Mouse (Mus musculus) granulocyte monocyte progenitor cell, adult 5-6 weeks (primary cell): ENCODE data around the gene Myrfl. TPM values are rescaled to one million over a fixed set of nuclear protein-coding genes. Genes with fewer than 3 reads are reported as not detected.

Experiments
- ATAC-seq: replicated peaks from 2 replicates; pipeline ENCODE4 v1.8.0; 2016; ENCODE audit warnings: mild to moderate bottlenecking, moderate TSS enrichment, inconsistent platforms; ENCODE audit not compliant: poor library complexity, severe bottlenecking
- total RNA-seq, 2 experiments: library from RNA; stranded (forward) in 1 of 2; stranded (reverse) in 1 of 2; fragments of 200-712, 200-1000 nt in 1 of 2; fragments of >200 nt in 1 of 2; fragmentation: Nextera tagmentation in 1 of 2; gene quantifications; 2 replicates each; pipeline ENCODE4 v1.2.3; 2014 to 2017

Gene Myrfl
- total RNA-seq (2014; fragmentation: Nextera tagmentation) (not detected in 2 replicates), total RNA-seq (2017) (not detected in 2 replicates)

DNA sequence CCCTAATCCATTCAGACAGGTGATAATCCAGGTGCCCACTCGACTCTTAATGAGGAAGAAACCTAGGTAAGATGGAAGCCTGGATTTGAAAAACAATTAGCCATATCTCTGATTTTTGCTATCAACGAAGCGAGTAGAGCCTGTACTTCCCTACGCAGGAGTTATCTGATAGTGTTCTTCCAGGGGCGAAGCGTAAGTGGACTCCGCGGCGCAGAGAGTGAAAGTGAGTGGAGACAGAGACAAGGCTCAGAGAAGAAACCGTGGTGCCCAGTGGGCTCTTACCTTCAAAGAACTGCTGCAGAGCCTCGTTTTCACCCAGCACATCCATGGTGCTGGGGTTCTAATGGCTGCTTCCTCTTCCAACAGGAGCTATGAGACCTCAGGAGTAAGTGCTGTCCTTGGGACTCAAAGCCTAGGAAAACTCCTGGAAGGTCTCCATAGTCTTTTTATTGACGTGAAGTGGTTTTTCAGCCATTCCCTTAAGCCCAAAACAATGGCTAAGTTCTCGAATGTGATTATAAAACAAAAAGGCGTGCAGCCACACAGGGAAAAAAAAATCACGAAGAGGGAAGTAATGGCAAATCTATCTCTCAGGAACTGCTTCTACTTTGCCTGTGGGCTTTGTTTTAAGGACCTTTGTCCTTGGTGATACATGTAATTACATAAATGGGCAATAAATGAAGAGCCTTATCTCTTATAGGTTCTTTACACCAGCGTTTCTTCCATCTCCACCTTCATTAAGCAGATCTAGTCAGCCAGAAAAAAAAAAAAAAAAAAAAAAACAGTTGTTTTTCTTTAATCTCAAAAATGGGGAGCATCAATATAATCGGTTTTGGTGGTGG lies at the start of gene Myrfl:
Gene Myrfl (minus strand): TSS at position 584 of the 842 bp plus-strand sequence.
- ATAC-seq: no peak

DNA sequence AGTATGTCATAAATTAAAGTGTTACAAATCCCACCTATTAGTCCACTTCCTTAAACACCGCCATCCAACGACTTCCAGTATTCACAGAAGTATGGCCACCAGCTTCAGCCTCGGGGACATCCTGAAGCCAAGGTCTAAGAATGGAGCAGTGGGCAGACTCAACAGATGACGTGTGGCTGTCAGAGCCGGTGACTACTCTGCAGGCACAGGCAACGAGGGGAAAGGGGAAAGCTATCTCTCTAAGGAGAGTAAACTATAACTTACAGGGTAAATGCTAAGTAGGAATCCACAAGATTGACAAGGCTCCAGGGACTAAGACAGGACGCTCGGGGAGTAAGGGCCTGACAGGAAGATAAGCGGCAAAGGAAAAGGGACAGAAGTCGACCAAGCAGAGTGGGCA lies 48.2 kb upstream of the Myrfl start:
- ATAC-seq: peak; percentile 27; the same call in 1 of the 2 replicates

DNA sequence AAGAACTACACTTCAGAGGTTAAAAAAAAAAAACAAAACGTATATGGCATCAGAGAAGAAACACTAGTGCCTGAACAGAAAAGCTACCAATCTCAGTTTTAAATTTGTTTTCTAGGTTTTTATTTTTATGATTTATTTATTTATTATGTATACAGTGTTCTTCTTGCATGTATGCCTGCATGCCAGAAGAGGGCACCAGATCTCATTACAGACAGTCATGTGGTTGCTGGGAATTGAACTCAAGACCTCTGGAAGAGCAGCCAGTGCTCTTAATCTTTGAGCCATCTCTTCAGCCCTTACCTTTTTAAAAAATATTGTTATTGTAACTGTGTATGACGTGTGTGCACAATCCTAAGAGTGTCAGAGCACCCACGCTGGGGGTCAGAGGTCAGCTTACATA lies 47.4 kb upstream of the Myrfl start:
- no peak for ATAC-seq

DNA sequence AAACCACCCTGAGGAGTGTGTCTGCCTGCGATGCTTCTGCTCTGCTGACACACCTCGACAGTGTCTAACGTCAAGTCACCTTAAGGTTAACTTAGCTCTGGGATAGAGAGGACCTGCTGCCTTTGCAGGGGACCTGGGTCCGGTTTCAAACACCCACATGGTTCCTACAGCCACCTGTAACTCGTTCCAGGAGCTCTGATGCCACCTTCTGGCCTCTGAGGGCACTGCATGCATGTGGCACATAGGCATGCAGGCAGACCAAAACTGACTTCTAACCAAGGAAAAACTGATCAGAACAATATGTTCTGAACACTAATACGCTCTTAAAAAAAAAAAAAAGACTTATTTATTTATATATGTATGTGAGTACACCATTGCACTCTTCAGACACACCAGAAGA lies 46.3 kb upstream of the Myrfl start:
- peak; percentile 65 for ATAC-seq

DNA sequence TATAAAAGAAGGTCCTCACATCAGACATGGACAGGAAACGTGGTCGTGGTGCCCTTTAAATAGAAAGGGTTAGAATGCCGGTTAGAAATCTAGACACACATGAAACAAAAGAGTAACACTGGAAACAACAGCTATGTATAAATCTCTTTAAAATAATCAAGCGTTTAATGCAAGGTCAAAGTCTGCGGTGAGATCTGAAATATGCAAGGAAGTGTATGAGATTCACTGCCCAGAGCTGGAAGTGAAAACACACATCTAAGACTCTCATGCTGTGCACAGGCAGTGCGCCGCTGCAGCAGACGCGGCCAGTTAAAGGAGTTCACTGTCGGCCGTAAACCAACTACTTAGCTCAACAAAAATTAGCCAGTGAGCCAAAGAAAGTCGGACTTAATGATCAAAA lies 38.3 kb upstream of the Myrfl start:
- no peak for ATAC-seq

DNA sequence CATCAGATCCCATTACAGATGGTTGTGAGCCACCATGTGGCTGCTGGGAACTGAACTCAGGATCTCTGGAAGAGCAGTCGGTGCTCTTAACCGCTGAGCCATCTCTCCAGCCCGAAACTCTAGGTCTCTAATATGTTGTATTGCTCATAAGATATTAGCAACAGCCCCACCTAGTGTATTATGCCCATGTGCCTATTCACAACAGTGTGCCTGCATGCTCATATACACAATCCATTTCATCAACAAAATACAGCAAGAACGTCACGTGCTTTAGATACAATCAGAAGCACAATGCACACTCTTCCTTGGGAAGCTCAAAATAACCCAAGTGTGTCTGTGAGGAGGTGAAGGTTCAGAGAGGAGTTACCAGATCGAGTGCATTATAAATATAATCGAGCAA lies 37.1 kb upstream of the Myrfl start:
- ATAC-seq: no peak

DNA sequence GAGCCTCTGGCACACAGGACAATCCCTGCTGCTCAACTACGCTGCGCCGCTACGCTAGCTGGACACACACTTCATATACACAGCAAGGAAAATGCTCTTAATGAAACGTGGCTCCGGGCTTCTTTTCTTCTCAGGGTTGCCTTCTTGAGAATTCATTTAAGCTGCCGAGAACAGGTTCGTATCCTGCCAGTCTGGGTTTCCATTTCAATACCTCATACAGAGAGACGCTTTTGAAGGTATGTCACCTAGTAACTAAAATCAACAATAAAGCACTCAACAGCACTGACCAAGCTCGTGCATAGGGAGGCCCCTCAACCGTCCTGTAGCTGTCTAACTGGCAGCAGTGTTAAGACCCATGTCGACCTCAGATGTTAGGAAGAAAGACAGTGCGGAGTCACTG lies 35.7 kb upstream of the Myrfl start:
- no peak for ATAC-seq

DNA sequence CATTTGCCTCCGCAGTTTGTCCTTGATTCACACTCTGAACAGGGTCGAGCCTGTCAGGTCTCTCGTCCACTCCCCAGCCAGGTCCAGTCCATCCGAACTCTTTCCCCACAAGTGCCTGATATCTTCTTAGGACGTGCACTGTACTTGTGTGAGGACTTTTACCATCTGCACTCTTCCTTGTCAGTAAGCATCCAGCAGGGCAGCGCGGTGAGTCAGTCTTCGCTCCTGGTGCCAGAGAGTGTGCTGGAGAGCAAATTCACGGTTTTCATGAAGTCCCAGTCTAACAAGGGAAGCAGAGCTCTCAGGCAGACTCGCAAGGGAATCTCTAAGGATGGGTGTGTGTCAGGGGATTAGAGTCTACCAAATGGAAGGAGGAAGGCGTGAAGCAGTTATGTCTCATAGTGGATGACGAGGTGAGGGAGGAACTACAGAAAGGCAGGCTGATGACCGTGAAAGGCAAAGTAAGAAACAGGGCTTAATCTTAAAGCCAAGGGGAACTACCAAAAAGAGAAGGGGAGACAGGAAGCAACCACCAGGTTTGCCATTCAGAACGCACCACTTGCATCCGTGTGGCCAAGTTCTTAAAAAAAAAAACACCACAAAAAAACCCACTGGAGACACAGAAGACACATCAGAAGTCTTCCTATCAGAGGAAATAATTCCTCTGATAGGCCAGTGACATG lies 34.9 kb upstream of the Myrfl start:
- ATAC-seq: peak; percentile 58

DNA sequence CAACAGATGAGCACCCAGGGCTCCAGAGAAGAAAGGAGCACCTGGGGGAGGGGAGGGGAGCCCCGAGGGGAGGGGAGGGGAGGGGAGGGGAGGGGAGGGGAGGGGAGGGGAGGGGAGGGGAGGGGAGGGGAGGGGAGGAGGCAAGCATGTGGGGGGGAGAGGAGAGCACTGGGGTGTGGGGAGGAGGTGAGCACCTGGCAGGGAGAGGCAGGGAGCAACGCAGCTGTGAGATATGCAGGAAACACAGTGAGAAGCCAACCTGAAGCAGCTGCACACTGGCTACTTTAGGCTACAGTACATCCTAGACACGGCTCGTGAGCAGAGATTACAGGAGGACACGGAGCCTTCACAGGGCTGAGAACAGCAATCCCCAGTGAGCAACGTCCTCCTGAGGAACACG lies 34.2 kb upstream of the Myrfl start:
- ATAC-seq: no peak

DNA sequence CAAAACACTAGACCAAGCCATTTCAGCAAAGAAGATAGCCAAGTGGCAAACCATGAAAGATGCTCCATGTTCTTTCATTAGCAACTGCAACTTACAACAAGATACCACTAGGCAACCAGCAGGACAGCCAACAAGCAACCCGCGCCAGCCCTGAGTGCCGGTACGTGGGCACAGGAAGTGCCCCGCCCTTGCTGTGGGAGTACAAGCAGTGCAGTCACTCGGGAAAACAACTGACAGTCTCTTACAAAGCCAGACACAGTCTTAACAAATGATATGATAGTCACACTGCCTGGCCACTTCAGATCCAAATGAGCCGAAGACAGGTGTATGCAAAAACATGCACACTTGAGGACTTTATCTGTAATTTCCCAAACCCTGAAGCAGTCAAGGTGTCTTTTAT lies 33.8 kb upstream of the Myrfl start:
- peak; percentile 45; the same call in 1 of the 2 replicates for ATAC-seq

DNA sequence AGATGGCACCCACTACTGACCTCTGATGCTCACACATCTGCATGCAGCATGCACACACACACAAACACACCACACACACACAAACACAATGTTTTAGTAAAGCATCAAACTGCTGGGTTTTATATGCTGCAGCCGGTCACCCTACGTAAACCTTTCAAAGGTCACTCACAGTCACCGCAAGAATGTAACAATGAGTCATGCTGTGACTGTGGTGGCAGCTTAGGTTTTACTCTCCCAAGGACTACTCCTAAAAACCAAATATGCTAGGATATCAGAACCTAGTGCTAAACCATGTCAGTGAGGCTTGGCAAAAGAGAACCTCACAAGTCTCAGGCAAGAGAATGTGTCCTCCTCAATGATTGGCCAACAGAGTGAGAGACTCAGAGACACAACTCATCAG lies 32.1 kb upstream of the Myrfl start:
- no peak for ATAC-seq

DNA sequence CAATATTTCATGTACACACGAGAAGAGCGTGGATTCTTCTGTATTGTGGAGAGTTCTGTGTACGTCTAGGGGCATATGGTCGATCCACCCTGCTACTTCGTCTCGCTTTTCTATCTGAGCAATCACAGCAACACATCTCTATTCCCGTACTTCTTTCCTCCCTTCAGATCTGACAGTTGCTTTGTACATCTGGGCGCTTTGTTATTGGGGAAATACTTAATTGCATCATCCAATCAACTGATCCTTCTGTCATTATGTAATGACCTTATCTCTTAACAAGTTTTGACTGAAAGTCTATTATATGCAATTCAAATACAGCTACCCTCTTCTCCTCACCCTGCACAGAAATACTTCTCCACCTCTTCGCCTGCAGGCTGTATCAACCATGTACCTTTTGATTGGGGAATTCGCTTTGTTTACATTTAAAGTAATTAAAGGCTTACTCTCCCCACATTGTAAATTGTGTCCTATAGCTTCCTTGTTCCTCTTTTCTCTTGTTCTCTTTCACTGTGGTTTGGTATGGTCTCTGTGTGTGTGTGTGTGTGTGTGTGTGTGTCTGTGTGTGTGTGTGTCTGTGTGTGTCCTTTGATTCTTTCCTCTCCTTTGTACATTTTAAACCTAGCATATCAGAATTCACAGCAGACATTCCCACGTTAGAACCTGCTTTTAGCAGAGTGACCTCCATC lies 29.9 kb upstream of the Myrfl start:
- peak; percentile 61 for ATAC-seq

DNA sequence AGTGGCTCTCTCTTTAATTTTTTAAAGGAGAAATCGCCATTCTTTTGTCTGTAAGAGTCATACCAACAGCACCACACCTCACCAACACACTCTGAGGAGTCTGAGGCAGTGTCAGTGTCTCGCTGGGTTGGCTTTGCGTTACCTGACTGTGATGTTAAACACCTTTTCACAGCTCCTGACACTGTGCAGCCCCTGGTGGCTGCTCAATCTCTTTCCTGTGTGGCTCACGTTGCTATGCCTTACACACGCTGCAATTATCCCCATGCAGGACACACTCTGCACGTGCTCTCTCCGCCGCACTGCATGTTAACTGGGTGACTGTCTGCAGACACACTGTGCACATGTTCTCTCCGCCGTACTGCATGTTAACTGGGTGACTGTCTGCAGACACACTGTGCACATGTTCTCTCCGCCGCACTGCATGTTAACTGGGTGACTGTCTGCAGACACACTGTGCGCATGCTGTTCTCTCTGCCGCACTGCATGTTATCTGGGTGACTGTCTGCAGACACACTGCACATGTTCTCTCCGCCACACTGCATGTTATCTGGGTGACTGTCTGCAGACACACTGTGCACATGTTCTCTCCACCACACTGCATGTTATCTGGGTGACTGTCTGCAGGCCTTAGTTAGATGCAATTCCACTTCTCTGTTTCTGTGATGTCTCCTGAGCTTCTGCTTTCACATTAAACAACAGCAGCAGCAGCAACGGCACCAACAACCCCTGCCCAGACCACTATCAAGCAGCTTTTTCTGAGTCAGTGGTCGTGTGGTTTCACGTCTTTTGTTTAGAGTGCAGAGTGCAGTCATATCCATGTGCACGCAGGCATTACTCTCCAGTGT lies 27.2 kb upstream of the Myrfl start:
- peak; percentile 61 for ATAC-seq

DNA sequence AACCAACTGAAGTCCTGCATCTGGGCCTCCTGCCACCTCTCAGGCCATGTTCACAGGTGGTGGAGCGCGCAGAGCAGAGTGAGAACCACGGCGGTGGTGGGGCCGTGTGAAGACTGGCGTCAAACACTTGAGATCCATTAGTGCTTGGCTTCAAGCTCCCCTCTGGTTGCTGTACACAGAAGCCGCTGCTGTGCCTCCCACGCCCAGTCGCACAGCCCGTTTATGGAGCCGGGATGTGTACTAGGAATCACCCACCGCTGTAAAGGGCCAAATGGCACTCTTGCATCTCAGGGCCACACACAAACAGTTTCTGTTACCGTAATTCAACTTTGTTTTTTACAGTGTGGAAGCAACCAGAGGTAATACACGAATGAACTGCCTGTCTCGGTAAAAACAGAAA lies 25.4 kb upstream of the Myrfl start:
- no peak for ATAC-seq

DNA sequence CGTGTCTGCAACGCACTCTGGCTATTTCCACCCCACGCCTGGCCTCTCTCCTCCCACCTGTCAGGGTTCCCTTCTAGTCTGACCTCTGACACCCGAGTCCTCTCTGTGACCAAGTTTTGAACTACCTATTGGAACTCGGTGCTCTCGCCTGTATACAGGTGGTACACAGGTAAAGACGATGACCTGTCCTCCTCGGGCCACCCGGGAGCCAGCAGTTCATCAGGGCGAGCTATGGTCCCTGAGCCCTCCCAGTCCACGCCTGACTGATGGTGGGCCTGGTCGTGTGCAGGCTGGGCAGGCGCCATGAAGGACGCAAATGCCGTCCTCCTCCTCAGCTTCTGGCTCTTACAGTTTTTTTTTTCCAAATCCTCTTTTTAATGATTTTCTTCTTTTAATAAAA lies 24.7 kb upstream of the Myrfl start:
- no peak for ATAC-seq

DNA sequence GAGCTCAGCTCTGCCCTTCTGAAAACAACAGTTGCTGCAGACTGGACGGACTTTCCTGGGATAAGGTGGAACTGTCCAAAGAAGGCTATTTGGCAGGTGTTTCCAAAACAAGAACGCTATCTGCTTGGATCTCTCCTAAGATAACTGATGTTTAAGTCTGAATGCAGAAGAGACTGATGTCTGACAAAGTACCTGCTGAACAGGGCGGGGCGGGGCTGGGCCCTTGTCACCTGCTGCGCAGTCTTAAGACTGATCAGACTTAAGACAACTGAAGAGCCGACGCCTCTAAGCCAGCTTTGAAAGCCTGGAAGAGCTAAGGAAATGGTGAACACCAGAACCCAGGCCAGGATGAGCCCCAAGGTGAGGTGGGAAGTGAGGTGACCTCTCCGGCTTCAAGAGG lies 23.9 kb upstream of the Myrfl start:
- ATAC-seq: no peak

DNA sequence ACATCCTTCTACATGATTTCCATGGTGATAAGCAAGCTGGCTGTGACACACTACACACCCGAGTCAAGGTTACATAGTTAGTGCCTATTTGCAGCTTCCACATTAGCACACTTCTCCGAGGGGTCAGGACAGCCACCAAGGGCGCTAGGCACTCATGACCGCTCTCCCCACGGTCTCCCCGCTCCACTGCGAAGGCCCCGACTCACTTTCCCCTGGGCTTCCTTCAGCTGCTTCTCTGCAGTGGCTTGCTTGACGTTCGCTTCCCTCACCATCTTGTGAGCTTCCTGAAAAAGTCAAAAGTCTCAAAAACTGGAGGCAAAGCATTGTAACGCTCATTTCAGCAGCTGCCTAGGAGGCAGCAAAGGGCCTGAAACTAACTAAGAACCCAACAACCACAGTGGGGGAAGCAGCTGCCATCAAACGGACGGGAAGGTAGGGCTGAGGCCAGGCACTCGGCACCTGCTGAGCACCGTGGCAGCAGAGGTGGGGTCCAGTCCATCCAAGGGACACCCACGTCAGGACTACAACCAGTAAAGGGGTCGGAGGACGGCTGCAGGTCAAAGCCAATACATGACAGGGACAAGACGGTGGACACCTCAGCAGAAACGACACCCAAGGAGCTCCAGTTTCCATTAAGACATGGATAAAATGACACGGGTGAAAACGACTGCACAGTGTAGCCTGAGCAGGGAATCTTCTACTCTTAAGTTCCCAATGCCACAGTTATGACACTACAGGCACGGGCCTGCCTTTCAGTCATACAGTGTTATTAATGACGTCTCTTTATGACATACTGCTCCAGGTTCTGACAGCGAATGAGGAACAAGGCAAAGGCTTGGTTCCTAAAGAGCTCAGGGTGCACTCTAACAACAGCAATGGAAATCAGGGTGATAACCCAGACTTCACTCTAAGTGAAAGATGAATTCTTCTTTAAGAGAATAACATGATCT lies 22.9 kb upstream of the Myrfl start:
- peak; percentile 45 for ATAC-seq

DNA sequence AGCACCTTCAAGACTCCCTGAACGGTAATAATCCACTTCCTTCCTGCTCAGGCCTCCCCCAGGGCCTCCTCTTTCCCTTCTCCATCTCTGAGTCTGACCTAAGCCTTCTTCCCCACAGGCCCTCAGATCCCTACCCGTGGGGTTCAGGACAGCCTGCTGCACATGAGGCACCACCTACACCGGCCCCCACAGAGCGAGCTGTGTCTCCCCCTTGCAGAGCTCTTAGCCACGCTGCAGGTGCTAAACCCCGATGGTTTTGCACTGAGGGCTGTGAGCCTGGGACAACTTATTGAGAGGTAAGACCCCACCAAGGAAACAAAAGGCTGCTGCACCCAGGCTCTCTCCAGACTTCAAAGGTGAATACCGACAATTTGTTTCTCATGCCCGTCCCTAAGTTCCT lies 19.9 kb upstream of the Myrfl start:
- ATAC-seq: no peak

DNA sequence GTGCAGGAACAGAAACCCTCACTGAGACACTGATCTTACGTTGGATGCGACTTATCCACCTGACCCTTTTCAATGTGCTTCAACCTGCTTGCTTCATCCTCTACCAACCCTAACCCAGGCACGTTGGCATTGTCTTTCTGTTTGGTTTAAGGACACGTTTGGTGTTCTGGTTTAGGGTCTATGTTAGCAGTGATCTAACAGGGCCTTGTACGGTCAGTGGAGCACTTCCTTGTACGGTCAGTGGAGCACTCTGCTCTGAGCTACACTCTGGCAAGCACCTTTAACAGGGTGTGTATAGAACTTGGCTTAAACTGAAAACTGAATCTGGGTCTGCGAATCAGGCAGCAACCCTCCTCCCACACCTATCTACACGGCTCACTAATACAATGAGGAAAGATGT lies 18.6 kb upstream of the Myrfl start:
- ATAC-seq: no peak
